In the genomic region with DNA sequence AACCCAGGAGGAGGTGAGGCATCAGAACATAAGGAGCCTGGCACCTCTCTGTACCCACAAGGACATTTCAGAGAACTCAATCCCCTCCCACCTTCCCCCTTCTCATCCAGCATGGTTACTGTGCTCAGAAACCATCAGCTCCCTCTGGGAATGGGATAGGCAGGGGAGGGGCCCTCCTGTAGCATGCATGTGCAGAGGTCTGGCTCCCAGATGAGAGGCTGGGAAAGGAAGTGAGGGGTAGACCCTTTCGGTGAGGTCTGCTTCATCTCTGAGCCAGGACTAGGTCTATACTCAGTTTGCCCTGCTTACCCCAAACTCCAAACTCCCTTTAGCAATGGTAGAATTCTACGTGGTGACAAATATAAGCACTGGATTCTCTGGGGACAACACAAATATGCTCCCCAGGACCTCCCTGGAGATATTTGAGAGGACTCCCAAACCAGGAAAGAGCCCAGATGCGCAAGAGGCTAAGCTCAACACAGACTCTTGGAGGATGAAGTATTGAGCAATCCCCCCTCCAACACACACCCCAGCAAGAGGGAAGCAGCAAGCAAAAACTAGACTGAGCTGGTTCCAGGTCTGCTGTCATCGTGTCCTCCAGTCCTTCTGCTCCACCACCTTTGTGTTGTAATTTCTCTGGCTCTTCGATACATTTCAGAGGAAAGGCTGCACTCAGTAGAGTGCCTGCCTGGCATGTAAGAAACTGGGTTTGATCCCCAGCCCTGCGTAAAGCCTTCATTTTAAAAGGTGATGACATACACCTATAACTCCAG, we compare ENCODE assay signal across 28 mouse cellular contexts. TPM values are rescaled to one million over a fixed set of nuclear protein-coding genes. Genes with fewer than 3 reads are reported as not detected.
DNase-seq lines count a peak whose midpoint lies in the region; ATAC-seq lines count a peak whose summit lies in the region.
"Had no signal": no experiment of that assay in that cellular context is flagged by ENCODE, and none has a peak within 500 bp of the region (broad histone marks: within the 10 kb centered on the region; RNA-seq: fewer than 3 reads in every experiment).

No protein-coding gene starts in this region.

- H3K9me3 ChIP-seq in hindbrain, embryonic 16.5 days (ENCODE audit: control insufficient read depth, low read length), result no peaks in the 10 kb centered on the region
- H3K9me3 ChIP-seq: embryonic facial prominence, embryonic 15.5 days; forebrain, embryonic 15.5 days; heart, embryonic 12.5 days; hindbrain, embryonic 12.5 days had no signal

- H3K4me2 ChIP-seq in hindbrain, embryonic 16.5 days (ENCODE audit: low read length), result no peak overlapping the region
- H3K4me2 ChIP-seq: embryonic facial prominence, embryonic 15.5 days; forebrain, embryonic 15.5 days; heart, embryonic 12.5 days; hindbrain, embryonic 12.5 days had no signal

- peaks cover 9% of the 10 kb centered on the region for H3K4me1 ChIP-seq in hindbrain, embryonic 16.5 days (ENCODE audit: control insufficient read depth, insufficient read depth, low read depth, low read length)

- H3K27ac ChIP-seq in hindbrain, embryonic 16.5 days (ENCODE audit: low read depth, low read length), result no peak overlapping the region
- H3K27ac ChIP-seq: embryonic facial prominence, embryonic 15.5 days; forebrain, embryonic 10.5 days; forebrain, embryonic 15.5 days; hindbrain, embryonic 12.5 days had no signal

- DNase-seq in 416B (ENCODE audit: low read depth), result peak; percentile 42
- peak; percentile 60 for DNase-seq in ES-CJ7 (ENCODE audit: low read depth, low spot score)
- no peak for DNase-seq in heart, adult 9 months (ENCODE audit: low spot score in 2 of 2)
- DNase-seq: adrenal gland, adult 2 months; adrenal gland, postnatal 25 days; cerebellum, adult 2 months; cerebellum, postnatal 10 days; embryo, embryonic 11 days; gastrocnemius, postnatal 36 days; heart, adult 18-20 months had no signal

- H3K9ac ChIP-seq in hindbrain, embryonic 16.5 days (ENCODE audit: low read depth, low read length), result no peak overlapping the region
- H3K9ac ChIP-seq: embryonic facial prominence, embryonic 15.5 days; forebrain, embryonic 15.5 days; heart, embryonic 12.5 days; hindbrain, embryonic 12.5 days had no signal

- H3K4me3 ChIP-seq in hindbrain, embryonic 16.5 days (ENCODE audit: low read length), result no peak overlapping the region
- H3K4me3 ChIP-seq: embryonic facial prominence, embryonic 15.5 days; erythroblast, embryonic 14.5 days; forebrain, embryonic 10.5 days; forebrain, embryonic 15.5 days; heart, embryonic 12.5 days; hindbrain, embryonic 12.5 days had no signal

- peak; percentile 65 for ATAC-seq in granulocyte monocyte progenitor cell, adult 5-6 weeks (replicated peaks; ENCODE audit: poor library complexity, severe bottlenecking)
- peak; percentile 62 for ATAC-seq in megakaryocyte progenitor cell, adult 5-6 weeks (replicated peaks; ENCODE audit: poor library complexity)
- no peak for ATAC-seq in hindbrain, embryonic 16.5 days
- ATAC-seq: activated CD4-positive, CD25-positive, alpha-beta regulatory T cell, adult 4 months; CD4-positive, CD25-positive, alpha-beta regulatory T cell, adult 4 months; forebrain, embryonic 15.5 days; intestine, embryonic 16.5 days; Patski had no signal

- no peaks in the 10 kb centered on the region for H3K36me3 ChIP-seq in hindbrain, embryonic 16.5 days (ENCODE audit: control insufficient read depth, insufficient read depth, low read length)
- H3K36me3 ChIP-seq: embryonic facial prominence, embryonic 15.5 days; forebrain, embryonic 10.5 days; forebrain, embryonic 15.5 days; heart, embryonic 12.5 days; hindbrain, embryonic 12.5 days had no signal

- peaks cover 78% of the 10 kb centered on the region for H3K27me3 ChIP-seq in hindbrain, embryonic 16.5 days (replicated peaks; ENCODE audit: control insufficient read depth, insufficient read depth, low read length)

- WGBS in hindbrain, embryonic 16.5 days, result 5% methylated on average over 6 of the region's 6 CpGs

RNA-seq across cellular contexts. Expression of gene Vax2, which starts 3.1 kb away (rescaled TPM):
- total RNA-seq in granulocyte monocyte progenitor cell, adult 5-6 weeks (2014; fragmentation: Nextera tagmentation), result not detected in 2 replicates
- total RNA-seq in granulocyte monocyte progenitor cell, adult 5-6 weeks (2017), result not detected in 2 replicates
- total RNA-seq in megakaryocyte progenitor cell, adult 5-6 weeks (2015), result not detected in 2 replicates
- total RNA-seq in megakaryocyte progenitor cell, adult 5-6 weeks (2017), result not detected in 2 replicates
- not detected in 2 replicates for polyA plus RNA-seq in hindbrain, embryonic 16.5 days (2015; fragmentation: Nextera tagmentation; extraction: Ambion mirVana)
- total RNA-seq: adrenal gland, adult 2 months; adrenal gland, postnatal 25 days; gastrocnemius, adult 8-10 months; gastrocnemius, postnatal 36 days; heart, adult 18-20 months; heart, postnatal 25 days had no signal
- polyA plus RNA-seq: adrenal gland, adult 2 months; cerebellum, adult 2 months; erythroblast, embryonic 14.5 days; heart, embryonic 16.5 days; hindbrain, embryonic 12.5 days; intestine, embryonic 16.5 days had no signal

RNA-seq across cellular contexts. Expression of gene Cd207, which starts 30.3 kb away (rescaled TPM):
- not detected in 2 replicates for total RNA-seq in granulocyte monocyte progenitor cell, adult 5-6 weeks (2014; fragmentation: Nextera tagmentation)
- not detected in 2 replicates for total RNA-seq in granulocyte monocyte progenitor cell, adult 5-6 weeks (2017)
- total RNA-seq in megakaryocyte progenitor cell, adult 5-6 weeks (2015), result not detected in 2 replicates
- not detected in 2 replicates for total RNA-seq in megakaryocyte progenitor cell, adult 5-6 weeks (2017)
- polyA plus RNA-seq in hindbrain, embryonic 16.5 days (2015; fragmentation: Nextera tagmentation; extraction: Ambion mirVana), result not detected in 2 replicates
- total RNA-seq: adrenal gland, adult 2 months; adrenal gland, postnatal 25 days; gastrocnemius, adult 8-10 months; MEL had no signal
- polyA plus RNA-seq: activated CD4-positive, CD25-positive, alpha-beta regulatory T cell, adult 4 months; CD4-positive, CD25-positive, alpha-beta regulatory T cell, adult 4 months; cerebellum, adult 2 months; embryonic facial prominence, embryonic 11.5 days; embryonic facial prominence, embryonic 15.5 days; erythroblast, embryonic 14.5 days; forebrain, embryonic 10.5 days; forebrain, embryonic 15.5 days; heart, embryonic 12.5 days; hindbrain, embryonic 12.5 days; intestine, embryonic 16.5 days; Patski had no signal

RNA-seq across cellular contexts. Expression of gene Atp6v1b1, which starts 34.9 kb away (rescaled TPM):
- total RNA-seq in granulocyte monocyte progenitor cell, adult 5-6 weeks (2014; fragmentation: Nextera tagmentation), result not detected in 2 replicates
- total RNA-seq in granulocyte monocyte progenitor cell, adult 5-6 weeks (2017), result not detected in 2 replicates
- total RNA-seq in megakaryocyte progenitor cell, adult 5-6 weeks (2015), result not detected in 2 replicates
- not detected in 2 replicates for total RNA-seq in megakaryocyte progenitor cell, adult 5-6 weeks (2017)
- 0.14 TPM in 1 of 2 replicates, not detected in the other for polyA plus RNA-seq in hindbrain, embryonic 16.5 days (2015; fragmentation: Nextera tagmentation; extraction: Ambion mirVana)
- total RNA-seq: adrenal gland, adult 2 months; adrenal gland, postnatal 25 days; gastrocnemius, adult 8-10 months; gastrocnemius, postnatal 36 days; heart, postnatal 25 days; MEL had no signal
- polyA plus RNA-seq: activated CD4-positive, CD25-positive, alpha-beta regulatory T cell, adult 4 months; adrenal gland, adult 2 months; CD4-positive, CD25-positive, alpha-beta regulatory T cell, adult 4 months; cerebellum, adult 2 months; erythroblast, embryonic 14.5 days; forebrain, embryonic 10.5 days; heart, embryonic 12.5 days; hindbrain, embryonic 12.5 days; intestine, embryonic 16.5 days; Patski had no signal

RNA-seq across cellular contexts. Expression of gene Clec4f, which starts 51.9 kb away (rescaled TPM):
- total RNA-seq in granulocyte monocyte progenitor cell, adult 5-6 weeks (2014; fragmentation: Nextera tagmentation), result not detected in 2 replicates
- total RNA-seq in granulocyte monocyte progenitor cell, adult 5-6 weeks (2017), result not detected in 2 replicates
- not detected in 2 replicates for total RNA-seq in megakaryocyte progenitor cell, adult 5-6 weeks (2015)
- not detected in 2 replicates for total RNA-seq in megakaryocyte progenitor cell, adult 5-6 weeks (2017)
- not detected in 2 replicates for polyA plus RNA-seq in hindbrain, embryonic 16.5 days (2015; fragmentation: Nextera tagmentation; extraction: Ambion mirVana)
- total RNA-seq: adrenal gland, postnatal 25 days; gastrocnemius, adult 8-10 months; gastrocnemius, postnatal 36 days; heart, postnatal 25 days; MEL had no signal
- polyA plus RNA-seq: activated CD4-positive, CD25-positive, alpha-beta regulatory T cell, adult 4 months; adrenal gland, adult 2 months; CD4-positive, CD25-positive, alpha-beta regulatory T cell, adult 4 months; cerebellum, adult 2 months; embryonic facial prominence, embryonic 11.5 days; embryonic facial prominence, embryonic 15.5 days; forebrain, embryonic 10.5 days; forebrain, embryonic 15.5 days; hindbrain, embryonic 12.5 days; Patski had no signal

RNA-seq across cellular contexts. Expression of gene Ankrd53, which starts 54.5 kb away (rescaled TPM):
- 0.41 TPM in 1 of 2 replicates, not detected in the other for total RNA-seq in granulocyte monocyte progenitor cell, adult 5-6 weeks (2014; fragmentation: Nextera tagmentation)
- not detected in 2 replicates for total RNA-seq in granulocyte monocyte progenitor cell, adult 5-6 weeks (2017)
- total RNA-seq in megakaryocyte progenitor cell, adult 5-6 weeks (2015), result not detected in 2 replicates
- not detected in 2 replicates for total RNA-seq in megakaryocyte progenitor cell, adult 5-6 weeks (2017)
- polyA plus RNA-seq in hindbrain, embryonic 16.5 days (2015; fragmentation: Nextera tagmentation; extraction: Ambion mirVana), result 0.30 TPM in 1 of 2 replicates, not detected in the other
- total RNA-seq: adrenal gland, adult 2 months; gastrocnemius, adult 8-10 months; gastrocnemius, postnatal 36 days; heart, adult 18-20 months; heart, postnatal 25 days; MEL had no signal
- polyA plus RNA-seq: activated CD4-positive, CD25-positive, alpha-beta regulatory T cell, adult 4 months; adrenal gland, adult 2 months; CD4-positive, CD25-positive, alpha-beta regulatory T cell, adult 4 months; cerebellum, adult 2 months; embryonic facial prominence, embryonic 11.5 days; embryonic facial prominence, embryonic 15.5 days; erythroblast, embryonic 14.5 days; heart, embryonic 12.5 days; heart, embryonic 16.5 days; hindbrain, embryonic 12.5 days; intestine, embryonic 16.5 days had no signal

Comparison
In these comparisons a context has a peak if more than half of its experiments do, and no peak if none do; other contexts are left out.
1. DNase-seq: peak in 416B (single experiment) and ES-CJ7 (single experiment); none in heart, adult 9 months (0 of 2).